Mouse (Mus musculus) retina, postnatal 7 days (tissue): Measurements from ENCODE around the gene Gng2.

Experiments used
- DNase-seq: peaks from one replicate; pipeline ENCODE4 v3.0.0-alpha.2; 2012; ENCODE audit warnings: low read depth, low spot score

Gene Gng2

DNA sequence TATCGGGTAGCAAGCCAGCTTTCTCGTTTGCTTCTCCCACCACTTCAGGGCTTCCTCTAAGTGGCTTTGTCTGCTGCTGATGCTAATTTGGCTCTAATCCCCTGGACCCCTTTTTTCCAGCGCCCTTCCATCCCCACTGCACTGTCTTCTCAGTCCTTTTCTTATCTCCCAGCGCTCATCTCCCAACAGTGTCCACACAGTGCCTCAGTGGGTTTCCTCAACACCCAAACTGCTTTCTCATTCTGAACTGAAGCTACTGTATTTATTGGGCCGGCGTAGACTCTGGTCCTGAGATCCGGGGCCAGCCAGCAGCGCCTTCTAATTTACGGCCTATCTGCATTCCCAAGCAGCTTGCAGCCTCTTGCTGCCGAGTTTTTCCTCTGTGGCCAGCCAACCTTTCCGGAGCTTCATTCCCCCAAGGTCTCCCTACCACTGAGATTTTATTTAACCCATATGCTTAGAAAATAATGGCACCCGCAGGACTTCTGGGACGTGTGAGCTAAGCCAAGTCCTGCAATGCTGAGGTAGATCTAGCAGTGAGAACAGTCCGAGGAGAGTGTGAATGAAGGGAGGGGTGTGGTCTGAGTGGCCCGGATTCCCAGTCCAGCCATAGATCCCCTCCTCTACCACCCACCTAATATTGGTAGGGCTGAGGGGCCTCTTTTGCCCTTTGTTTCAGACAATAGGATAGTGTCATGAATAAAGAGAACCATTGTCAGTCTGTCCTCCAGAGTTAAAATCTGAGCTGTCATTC is at the start of gene Gng2:
Gene Gng2, minus strand, starts transcription at position 357 of the 754 bp plus-strand sequence.
- no peak for DNase-seq

DNA sequence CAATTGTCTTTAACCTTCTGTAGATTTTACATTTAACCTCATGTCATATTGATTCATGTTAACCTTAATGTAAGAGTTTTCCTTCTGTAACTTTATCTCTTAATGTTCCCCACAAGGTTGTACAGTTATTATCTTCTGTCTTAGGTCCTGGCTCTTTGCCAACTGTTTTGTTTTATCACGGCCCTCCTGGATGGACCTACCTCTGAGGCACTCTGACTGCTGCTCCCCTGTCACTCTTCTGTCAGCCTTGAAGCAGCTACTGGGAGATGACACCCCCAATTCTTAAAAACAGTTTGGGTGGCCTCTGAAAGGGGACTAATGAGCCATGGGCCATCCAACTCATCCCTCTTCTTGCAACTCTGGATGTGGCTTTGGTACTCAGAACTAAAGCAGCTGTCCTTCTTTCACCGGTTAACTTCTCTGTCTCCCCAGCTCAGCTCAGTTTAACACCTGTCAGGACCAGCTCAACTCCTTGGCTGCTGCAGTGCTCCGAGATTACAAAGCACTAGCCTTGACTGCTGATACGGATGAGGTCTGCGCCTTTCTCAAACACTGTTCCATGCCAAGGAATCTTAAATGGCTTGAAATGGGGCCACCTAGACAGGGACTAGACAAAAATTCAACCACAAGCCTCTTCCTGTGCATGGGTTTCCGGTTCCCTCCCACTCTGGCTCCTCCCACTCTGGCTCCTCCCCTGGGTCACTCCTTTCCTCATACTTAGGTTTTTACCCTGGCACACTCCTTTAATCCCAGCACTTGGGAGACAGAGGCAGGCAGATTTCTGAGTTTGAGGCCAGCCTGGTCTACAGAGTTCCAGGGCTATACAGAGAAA is 47.7 kb upstream of the Gng2 start:
- DNase-seq = no peak

DNA sequence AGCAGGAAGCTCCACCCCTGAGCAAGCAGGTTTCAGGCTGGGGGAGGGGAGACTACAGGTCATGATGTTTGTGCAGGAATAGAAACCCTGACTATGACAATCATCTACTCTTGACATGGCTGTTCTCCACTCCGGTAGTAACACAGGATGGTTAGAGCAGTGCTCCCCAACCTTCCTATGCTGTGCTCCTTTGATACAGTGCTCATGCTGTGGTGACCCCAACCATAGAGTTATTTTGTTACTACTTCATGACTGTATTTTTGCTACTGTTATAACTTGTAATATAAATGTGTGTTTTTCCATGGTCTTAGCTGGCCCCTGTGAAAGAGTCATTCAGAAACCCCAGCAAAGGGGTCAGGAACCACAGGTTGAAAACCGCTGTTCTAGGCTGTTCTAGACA is 46.5 kb upstream of the Gng2 start:
- DNase-seq = no peak

DNA sequence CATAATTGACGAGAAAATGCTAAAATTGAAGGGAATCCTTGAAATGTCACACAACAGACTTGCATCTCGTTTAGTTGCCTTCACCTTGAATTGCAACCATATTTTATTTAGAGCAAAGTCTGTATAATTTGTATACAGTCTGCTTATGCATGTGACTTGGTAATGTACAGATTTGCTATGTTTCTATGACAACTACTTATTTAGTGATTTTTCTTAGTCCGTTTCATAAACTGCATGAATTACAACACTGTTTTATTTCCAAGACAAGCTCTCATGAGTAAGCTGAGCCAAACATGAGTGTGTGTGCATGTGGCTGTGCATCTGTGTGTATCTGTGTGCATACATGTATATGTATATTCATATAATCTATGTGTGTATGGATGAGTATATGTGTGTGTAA is 42.1 kb upstream of the Gng2 start:
- no peak for DNase-seq

DNA sequence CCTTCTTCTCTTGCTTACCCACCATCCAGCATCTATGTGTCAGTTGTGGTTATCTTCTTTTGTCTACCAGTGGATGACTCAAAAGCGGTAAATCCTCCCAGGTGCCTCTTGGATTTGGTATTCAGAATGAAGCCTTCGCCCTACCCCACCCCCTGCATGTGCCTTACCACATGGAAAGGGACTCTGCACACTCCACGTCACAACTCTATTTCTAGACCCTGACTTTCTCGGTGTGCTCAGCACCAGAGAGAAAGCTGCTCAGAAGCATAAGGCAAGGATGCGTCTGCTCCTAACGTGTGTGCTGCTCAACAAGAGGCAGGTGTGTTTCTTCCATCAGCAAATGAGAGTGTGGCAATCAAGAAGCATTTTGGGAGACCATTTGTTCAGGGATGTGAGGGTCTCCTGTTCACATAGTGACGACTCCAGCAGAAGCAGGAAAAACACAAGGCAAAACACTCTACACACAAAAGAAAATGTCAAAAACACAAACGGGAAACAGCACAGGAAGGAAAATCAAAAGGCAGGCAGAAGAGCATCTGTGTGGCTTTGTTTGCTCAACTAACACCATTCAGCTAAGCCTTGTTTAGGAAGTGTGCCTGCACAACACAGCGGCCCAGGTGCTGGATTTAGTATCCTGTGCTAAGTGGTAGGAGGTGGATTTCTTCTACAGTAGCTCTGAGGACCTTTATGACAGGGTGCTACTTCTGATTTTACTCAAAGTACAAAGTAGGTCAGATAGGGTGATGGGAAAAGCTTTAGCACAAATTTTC is 35.3 kb upstream of the Gng2 start:
- no peak for DNase-seq

DNA sequence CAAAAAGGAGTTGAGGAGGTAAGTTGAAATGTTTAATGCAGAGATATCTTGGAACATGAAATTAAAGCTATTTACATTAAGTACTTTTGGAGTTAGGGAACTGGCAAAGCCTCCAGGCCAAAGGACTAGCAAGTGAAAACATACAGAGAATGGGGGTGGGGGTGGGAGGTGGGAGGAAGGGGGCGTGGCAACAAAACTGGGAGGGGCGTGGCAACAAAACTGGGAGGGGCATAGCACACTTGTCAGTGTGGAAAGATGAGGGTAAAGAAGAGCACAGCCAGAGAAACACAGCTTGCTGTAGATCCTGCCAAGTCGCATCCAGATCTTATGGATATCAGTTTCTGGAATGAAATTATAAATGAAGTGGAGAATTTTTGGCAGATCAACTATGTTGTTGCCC is 30.0 kb upstream of the Gng2 start:
- no peak for DNase-seq

DNA sequence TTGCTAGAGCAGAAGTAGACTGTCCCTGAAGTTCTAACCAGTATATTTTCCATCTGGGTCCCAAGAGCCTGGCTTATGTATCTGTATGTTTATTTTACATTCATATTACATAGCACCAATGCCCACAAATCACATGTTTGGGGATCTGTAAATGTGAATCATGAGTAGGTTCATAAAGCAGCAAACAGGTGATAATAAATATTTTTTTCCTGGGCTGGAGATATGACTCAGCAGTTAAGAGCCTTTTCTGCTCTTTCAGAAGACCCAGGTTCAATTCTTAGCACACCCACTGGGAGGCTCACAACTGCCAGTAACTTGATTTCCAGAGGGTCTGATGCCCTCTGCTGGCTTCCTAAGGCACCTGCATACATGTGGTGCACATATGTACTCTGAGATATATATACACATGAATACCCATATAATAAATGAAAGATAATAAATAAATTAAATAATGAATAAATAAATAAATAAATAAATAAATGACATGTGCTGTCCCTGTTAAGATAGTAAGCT is 27.4 kb upstream of the Gng2 start:
- DNase-seq = no peak

DNA sequence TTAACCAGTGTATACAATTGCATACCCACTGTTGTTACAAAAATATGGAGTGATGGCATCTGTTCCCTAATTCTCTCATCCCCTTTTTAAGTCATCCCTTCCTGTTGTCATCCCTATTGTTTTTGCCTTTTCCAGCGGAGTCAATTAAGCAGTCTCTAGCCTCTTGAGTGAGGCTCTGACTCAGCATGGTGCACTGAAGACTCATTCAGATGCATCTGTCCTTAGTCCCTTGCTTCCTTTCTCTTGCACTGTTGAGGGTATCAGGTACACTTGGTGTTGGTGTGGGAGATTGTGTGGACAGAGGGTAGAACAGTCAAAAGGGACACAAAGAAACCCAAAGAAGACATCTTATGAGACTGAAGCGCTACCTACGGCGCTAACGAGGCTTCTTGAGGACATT is 19.4 kb upstream of the Gng2 start:
- no peak for DNase-seq

DNA sequence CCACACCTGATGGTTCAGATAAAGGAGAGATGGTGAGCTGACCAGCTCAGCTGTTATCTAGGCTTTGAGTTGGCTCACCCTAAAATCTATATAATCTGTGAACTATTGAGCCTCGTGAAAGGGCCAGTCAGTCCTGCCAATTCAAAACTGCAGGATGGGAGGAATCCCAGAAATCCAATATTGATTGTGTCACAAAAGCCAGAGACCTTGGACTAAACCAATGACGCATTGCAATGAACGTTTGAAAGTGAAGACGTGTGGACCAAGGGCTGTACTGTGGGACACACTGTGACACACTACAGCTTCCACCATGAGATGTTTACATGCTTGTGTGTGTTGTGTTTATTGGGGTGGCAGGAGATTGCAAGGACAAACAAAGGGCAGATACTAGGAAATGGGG is 18.5 kb upstream of the Gng2 start:
- no peak for DNase-seq

DNA sequence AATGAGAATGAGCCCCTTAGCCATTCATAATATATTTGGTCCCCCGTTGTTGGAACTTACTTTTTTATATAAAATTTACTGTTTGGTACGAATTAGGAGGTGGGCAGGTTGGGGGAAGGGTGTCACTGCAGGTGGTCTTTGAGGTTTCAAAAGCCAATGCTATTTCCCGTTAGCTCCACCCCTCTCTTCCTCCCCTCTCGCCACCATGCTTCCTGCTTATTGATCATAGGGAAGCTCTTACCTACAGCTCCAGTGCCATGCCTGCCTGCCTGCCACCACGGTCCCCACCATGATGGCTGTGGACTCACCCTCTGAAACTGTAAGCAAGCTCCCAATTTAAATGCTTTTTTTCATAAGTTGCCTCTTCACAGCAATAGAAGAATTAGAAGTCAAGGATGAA is 16.6 kb upstream of the Gng2 start:
- DNase-seq = no peak

DNA sequence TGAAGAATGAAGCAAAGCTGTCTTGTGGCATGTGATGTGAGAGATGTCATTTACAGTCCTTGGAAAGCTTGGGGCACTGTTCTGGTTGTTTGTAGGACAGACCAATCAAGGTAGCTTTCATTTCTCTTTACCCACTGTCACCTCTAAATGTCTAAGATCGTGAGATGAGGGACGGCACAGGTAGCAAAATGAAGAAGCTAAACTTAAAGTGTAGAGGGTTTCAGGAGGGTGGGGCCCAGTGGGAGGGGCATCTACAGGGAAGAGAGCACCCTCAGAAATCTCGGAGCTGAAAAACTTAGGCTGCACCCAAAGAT is 16.1 kb upstream of the Gng2 start:
- no peak for DNase-seq

DNA sequence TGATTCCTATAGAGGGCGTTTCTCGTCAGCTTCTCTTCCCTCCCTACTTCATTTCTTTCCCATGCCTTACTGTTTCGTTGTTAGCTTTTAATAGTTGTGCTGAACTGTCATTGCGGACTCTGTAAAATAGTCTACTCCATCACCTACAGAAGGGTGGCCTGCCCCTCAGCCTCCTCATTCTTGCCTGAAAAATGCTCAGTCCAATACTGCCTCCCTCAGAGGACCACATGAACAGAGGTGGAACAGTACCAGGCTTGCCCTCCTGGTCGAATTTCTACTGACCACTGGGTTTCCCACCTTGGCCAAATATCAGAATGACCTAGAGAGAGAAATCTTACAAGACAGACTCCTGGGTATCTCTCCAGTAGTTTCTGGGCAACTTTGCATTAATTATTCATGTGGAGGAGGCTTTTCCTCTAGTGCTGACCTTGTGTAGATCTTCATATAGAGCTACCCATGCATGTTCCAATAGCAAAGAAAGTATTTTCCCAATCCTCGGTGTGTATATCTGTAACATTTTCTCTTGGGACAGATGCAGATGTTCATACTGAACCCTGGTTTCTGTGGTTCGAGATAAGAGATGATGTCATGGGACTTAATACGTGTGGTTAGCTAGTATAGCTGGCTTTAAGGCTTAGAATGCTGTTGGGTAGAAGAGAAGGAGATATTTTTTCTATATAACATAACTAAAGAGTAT is 15.6 kb upstream of the Gng2 start:
- DNase-seq = no peak

DNA sequence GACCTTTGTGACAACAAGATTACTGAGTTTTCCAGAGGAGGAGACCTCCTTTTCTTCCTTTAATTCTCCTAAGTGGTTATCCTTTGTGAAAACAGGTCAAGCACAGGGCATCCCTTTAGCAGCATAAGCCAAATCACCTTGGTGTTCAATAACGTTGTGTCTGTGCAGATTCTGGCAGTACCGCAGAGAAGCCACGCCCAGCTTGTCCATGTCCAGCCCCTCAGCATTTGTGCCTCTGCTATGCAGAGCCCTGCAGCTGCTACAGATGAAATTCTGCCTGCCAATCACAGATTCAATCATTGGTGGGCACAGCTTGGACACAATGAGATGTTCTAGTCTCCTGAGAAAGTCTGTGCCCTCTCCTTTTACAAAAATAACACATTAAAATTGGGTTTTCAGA is 14.4 kb upstream of the Gng2 start:
- DNase-seq = no peak

DNA sequence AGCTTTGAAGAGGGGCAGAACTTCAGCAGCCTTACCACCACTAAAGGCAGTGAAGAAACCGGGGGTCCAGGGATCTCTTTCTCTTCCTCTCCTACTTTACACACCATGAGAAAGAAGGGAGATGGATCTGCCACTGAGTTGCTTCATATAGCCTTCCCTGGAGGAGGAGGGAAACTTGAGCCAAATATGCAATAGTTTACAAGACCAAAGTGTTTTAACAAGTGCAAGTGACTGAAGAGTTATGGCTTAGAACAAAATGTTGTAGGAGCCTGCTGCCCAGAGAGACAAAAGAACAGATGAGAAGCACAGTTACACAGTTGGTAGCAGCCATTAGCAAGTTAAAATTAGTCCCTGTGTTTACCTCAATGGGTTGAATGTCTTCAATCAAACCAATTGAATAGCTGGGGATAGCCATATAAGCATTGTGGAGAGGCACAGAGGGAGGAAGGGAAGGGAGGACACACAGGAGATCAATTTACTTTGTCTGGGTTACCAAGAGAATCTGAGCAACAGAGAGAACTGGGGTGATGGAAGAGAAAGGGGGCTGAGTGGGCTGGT is 13.1 kb upstream of the Gng2 start:
- no peak for DNase-seq

DNA sequence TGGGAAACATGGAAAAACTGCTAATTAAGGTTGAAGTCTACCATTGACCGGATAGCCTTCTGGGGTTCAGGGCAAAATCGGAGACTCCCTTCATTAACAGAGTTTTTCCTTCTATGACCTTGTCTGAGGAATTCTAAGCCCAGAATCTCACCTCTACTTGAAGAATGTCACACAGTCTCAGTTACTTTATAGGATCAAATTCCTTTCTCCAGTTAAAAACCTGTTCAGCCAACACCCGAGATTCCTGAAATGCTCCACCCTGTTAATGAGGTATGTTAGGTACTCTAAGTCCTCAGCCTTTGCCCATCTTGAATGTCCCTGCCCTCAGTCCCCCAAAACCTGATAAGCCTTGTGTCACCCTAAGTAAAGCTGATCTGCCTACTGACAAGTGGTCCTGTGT is 11.0 kb upstream of the Gng2 start:
- no peak for DNase-seq

DNA sequence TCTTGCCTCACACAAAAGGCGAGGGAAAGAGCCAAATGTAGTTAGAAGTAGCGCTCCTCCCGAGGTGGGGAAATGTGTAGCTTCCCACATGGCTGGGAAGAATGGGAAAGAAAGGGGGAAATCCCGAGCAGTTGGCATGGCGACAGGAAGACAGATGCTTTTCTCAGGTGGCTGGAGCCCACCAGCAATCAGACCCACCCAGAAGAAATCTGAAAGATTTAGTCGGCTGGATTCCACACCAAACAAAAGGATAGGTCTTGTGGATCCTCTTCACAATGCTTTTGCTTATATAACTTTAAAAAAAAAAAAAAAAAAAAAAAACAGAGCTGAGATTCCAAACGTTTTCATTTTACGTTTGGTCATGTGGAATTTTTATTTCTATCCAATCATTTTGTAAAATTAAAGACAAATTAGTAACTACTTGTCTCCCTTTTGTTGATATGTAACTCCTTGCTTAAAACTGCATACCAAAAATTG is 10.0 kb upstream of the Gng2 start:
- DNase-seq = no peak

DNA sequence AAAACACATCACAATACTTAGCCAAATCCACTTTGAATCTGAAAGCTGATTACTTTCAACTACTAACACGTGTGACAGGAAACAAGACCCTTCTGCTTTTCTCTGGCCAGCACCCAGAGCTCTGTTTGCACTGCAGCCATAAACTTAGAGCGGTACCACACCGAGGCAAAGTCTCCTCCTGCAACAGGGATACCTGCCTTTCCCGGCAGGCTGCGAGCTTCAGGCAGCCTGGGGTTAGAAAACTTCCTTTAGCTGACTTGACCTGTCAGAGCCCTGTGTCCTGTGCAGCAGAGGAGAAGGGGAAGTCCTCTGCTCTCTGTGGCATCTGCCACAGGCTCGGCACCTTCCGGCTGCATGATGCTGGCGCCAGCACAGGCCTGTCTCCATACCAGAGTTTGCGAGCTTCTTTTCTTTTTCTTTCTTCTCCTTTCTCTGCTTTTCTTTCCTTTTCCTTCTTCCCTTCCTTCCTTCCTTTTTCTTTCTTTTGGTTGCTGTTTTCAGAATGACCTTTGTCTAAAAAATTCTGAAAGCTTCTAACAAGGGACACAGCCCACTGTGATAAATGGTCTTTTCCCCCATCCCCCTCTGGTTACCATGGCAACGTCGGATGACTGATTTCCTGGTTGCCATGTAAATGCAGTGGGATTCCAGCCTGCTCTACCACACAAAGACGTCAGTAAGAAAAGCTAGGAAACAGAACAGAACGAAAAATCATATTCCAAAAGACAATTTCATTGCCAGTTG is 9.4 kb upstream of the Gng2 start:
- DNase-seq = peak; percentile 59

DNA sequence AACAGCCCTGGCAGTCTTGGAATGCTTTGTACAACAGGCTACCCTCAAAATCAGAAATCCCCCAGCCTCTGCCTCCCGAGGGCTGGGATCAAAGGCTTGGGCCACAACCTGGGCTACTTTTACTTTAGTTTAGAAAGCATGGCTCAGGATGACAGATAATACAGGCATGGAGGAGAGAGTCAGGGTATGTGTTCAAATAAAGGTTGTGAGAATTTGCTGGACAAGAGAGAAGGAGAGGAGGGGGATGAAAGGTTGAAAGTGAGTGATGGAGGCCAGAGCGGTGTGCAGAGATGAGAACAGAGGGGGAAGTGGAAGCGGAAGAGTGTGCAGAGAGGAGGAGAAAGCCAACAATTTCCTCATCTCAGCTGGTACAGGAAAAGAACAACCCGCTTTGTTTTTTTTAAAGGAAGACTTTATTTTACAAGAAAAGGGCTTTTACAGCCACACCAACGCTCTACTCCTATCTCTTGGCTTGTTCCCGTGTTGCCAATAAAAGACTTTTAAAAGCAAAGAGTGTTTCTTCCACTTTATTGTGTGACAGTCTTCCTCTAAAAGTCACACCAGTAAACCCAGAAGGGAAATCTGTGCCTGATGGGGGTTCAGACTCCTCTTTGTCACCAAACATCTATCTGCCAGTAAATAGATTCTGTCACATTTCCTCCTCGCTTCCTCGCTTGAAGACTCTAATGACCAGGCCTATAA is 8.6 kb upstream of the Gng2 start:
- DNase-seq = no peak

DNA sequence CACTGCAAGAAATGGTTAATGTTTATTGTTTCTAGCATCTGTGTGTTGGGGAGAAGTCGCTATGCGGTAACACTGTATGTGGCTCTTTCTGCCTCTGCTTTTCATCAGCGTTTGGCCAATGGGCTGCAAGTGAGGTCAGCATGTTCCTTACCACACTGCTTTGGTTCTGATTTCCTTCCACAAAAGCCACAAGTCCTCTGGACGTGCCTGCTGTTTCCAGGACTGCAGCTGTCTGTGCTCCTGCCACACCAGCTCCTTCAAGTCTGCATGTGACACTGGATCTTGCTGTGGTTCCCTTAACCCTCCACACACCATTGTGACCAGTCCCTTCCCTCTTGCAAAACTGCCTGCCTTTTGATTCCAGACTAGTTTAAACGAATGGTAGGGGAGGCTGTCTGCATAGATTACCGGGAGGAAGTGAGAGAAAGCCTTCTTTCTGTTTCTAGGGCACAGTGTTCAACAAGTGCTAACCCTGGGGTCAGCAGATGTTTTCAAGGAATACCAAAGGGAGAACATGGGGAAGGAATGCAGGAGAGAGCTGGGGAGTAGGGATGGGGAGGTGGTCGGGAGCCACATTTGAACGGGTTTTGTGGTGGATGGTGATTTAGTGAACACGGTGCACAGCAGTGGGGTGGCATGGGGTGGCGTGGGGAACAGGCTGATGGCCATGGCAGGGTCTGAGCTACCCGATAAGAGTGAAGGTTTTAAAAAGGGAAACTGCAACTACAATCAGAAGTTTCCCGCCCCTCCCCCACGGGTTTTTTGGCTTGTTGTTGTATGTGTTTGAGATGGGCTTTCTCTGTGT is 7.9 kb upstream of the Gng2 start:
- DNase-seq = no peak
